11 mouse cellular contexts compared by ENCODE assay signal in the genomic region with DNA sequence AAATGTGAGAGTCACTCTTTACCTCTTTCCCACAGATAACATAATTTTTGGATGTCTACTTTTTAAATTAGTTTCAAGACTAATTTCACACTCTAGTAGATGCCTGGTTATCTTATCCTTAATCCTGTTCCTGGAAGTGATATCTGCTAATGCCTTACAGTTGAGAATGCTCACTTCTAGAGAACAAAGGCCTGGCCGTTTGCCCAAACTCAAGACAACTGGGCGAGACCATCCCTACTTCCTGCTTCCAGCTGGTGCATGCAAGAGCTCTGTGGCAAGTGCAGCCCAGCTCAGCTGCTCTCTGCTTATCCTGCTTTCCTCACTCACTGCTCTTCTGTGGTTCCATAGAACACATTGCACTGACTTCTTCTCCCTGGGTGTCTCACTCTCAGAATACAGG. TPM values are rescaled to one million over a fixed set of nuclear protein-coding genes. Genes with fewer than 3 reads are reported as not detected.
DNase-seq lines count a peak whose midpoint lies in the region; ATAC-seq and TF ChIP-seq lines count a peak whose summit lies in the region.
"Had no signal": no experiment of that assay in that cellular context is flagged by ENCODE, and none has a peak within 500 bp of the region (broad histone marks: within the 10 kb centered on the region; RNA-seq: fewer than 3 reads in every experiment).

No protein-coding gene starts in this region.

- no peak for DNase-seq in forebrain, postnatal 0 days
- DNase-seq in limb, embryonic 14.5 days (ENCODE audit: low spot score) = peak; percentile 47
- DNase-seq in limb, embryonic 10.5 days (ENCODE audit: low spot score) = no peak
- DNase-seq in lung, postnatal 14 days = peak; percentile 68
- no peak for DNase-seq in hindbrain, embryonic 11.5 days (ENCODE audit: low spot score)
- DNase-seq in frontal cortex, adult 2 months (ENCODE audit: extremely low spot score in 1 of 2, low spot score in 1 of 2) = no peak

- no peak overlapping the region for H3K4me3 ChIP-seq in forebrain, postnatal 0 days (ENCODE audit: low read depth, low read length)
- H3K4me3 ChIP-seq in forebrain, embryonic 13.5 days = no peak overlapping the region
- no peak overlapping the region for H3K4me3 ChIP-seq in limb, embryonic 14.5 days (replicated peaks; ENCODE audit: low read length)
- no peak overlapping the region for H3K4me3 ChIP-seq in limb, embryonic 10.5 days
- H3K4me3 ChIP-seq in hindbrain, embryonic 11.5 days (ENCODE audit: low read depth, low read length) = no peak overlapping the region
- H3K4me3 ChIP-seq: midbrain, embryonic 15.5 days had no signal

- H3K9ac ChIP-seq in forebrain, postnatal 0 days = no peak overlapping the region
- H3K9ac ChIP-seq in forebrain, embryonic 13.5 days = no peak overlapping the region
- H3K9ac ChIP-seq in limb, embryonic 14.5 days (ENCODE audit: low read depth, low read length, severe bottlenecking) = no peak overlapping the region
- H3K9ac ChIP-seq in hindbrain, embryonic 11.5 days (ENCODE audit: low read depth, low read length) = no peak overlapping the region
- H3K9ac ChIP-seq: midbrain, embryonic 15.5 days had no signal

- H3K27ac ChIP-seq in forebrain, postnatal 0 days (ENCODE audit: low read depth, low read length) = no peak overlapping the region
- no peak overlapping the region for H3K27ac ChIP-seq in forebrain, embryonic 13.5 days
- no peak overlapping the region for H3K27ac ChIP-seq in limb, embryonic 14.5 days (replicated peaks; ENCODE audit: low read depth, low read length)
- no peak overlapping the region for H3K27ac ChIP-seq in limb, embryonic 10.5 days
- no peak overlapping the region for H3K27ac ChIP-seq in hindbrain, embryonic 11.5 days (ENCODE audit: low read depth, low read length)
- H3K27ac ChIP-seq: midbrain, embryonic 15.5 days had no signal

- H3K4me2 ChIP-seq in forebrain, postnatal 0 days (ENCODE audit: low read depth) = no peak overlapping the region
- no peak overlapping the region for H3K4me2 ChIP-seq in forebrain, embryonic 13.5 days
- no peak overlapping the region for H3K4me2 ChIP-seq in limb, embryonic 14.5 days (replicated peaks; ENCODE audit: low read depth, low read length, severe bottlenecking)
- no peak overlapping the region for H3K4me2 ChIP-seq in hindbrain, embryonic 11.5 days (replicated peaks; ENCODE audit: low read depth, low read length)
- H3K4me2 ChIP-seq: midbrain, embryonic 15.5 days had no signal

- TF ChIP-seq POLR2A in limb, embryonic 14.5 days (IDR thresholded peaks at IDR 0.05; ENCODE audit: borderline replicate concordance, extremely low read depth, insufficient read depth, insufficient read length) = no peak

- H3K27me3 ChIP-seq in forebrain, postnatal 0 days (ENCODE audit: insufficient read depth, low read length) = no peaks in the 10 kb centered on the region
- no peaks in the 10 kb centered on the region for H3K27me3 ChIP-seq in forebrain, embryonic 13.5 days
- H3K27me3 ChIP-seq in limb, embryonic 14.5 days (ENCODE audit: control insufficient read depth, insufficient read depth, low read length) = no peaks in the 10 kb centered on the region
- no peaks in the 10 kb centered on the region for H3K27me3 ChIP-seq in limb, embryonic 10.5 days (ENCODE audit: low read depth, poor library complexity, severe bottlenecking)
- H3K27me3 ChIP-seq in hindbrain, embryonic 11.5 days (ENCODE audit: control insufficient read depth, insufficient read depth, low read length) = no peaks in the 10 kb centered on the region
- H3K27me3 ChIP-seq: midbrain, embryonic 15.5 days had no signal

- H3K9me3 ChIP-seq in forebrain, postnatal 0 days (ENCODE audit: low read length) = no peaks in the 10 kb centered on the region
- no peaks in the 10 kb centered on the region for H3K9me3 ChIP-seq in forebrain, embryonic 13.5 days (replicated peaks)
- H3K9me3 ChIP-seq in limb, embryonic 14.5 days (ENCODE audit: control insufficient read depth, low read length) = no peaks in the 10 kb centered on the region
- no peaks in the 10 kb centered on the region for H3K9me3 ChIP-seq in limb, embryonic 10.5 days (replicated peaks)
- no peaks in the 10 kb centered on the region for H3K9me3 ChIP-seq in hindbrain, embryonic 11.5 days (ENCODE audit: control insufficient read depth, low read length)
- H3K9me3 ChIP-seq: midbrain, embryonic 15.5 days had no signal

- TF ChIP-seq CTCF in forebrain, postnatal 0 days (IDR thresholded peaks at IDR 0.05; ENCODE audit: low read depth) = no peak

- peaks cover 12% of the 10 kb centered on the region for H3K36me3 ChIP-seq in forebrain, postnatal 0 days (ENCODE audit: insufficient read depth)
- peaks cover 22% of the 10 kb centered on the region for H3K36me3 ChIP-seq in forebrain, embryonic 13.5 days (ENCODE audit: poor library complexity, severe bottlenecking)
- H3K36me3 ChIP-seq in limb, embryonic 14.5 days (ENCODE audit: control insufficient read depth, insufficient read depth, low read length) = peaks cover 10% of the 10 kb centered on the region; the same call in 1 of the 2 replicates
- peaks cover 19% of the 10 kb centered on the region; the same call in 1 of the 2 replicates for H3K36me3 ChIP-seq in limb, embryonic 10.5 days
- no peaks in the 10 kb centered on the region for H3K36me3 ChIP-seq in hindbrain, embryonic 11.5 days (ENCODE audit: control insufficient read depth, insufficient read depth, low read length)
- H3K36me3 ChIP-seq: midbrain, embryonic 15.5 days had no signal

- 0 out of 2 replicates have a peak, but pooled peaks have one; percentile 10 for ATAC-seq in forebrain, postnatal 0 days
- ATAC-seq in forebrain, embryonic 13.5 days = no peak
- no peak for ATAC-seq in limb, embryonic 14.5 days (ENCODE audit: low FRiP score, low read depth)
- peak; percentile 90 for ATAC-seq in common myeloid progenitor, adult 5-6 weeks (replicated peaks; ENCODE audit: low read depth, poor library complexity, severe bottlenecking)
- no peak for ATAC-seq in hindbrain, embryonic 11.5 days (ENCODE audit: low FRiP score)
- ATAC-seq: midbrain, embryonic 15.5 days had no signal

- whole genome bisulfite sequencing in forebrain, postnatal 0 days = 56% methylated on average over 2 of the region's 2 CpGs
- 71% methylated on average over 2 of the region's 2 CpGs for WGBS in forebrain, embryonic 13.5 days
- WGBS in limb, embryonic 14.5 days = 59% methylated on average over 2 of the region's 2 CpGs
- 80% methylated on average over 2 of the region's 2 CpGs for WGBS in limb, embryonic 10.5 days
- WGBS in hindbrain, embryonic 11.5 days = 80% methylated on average over 2 of the region's 2 CpGs

- H3K4me1 ChIP-seq in forebrain, postnatal 0 days (ENCODE audit: insufficient read depth) = no peaks in the 10 kb centered on the region
- no peaks in the 10 kb centered on the region for H3K4me1 ChIP-seq in forebrain, embryonic 13.5 days
- no peaks in the 10 kb centered on the region for H3K4me1 ChIP-seq in limb, embryonic 14.5 days (ENCODE audit: control insufficient read depth, insufficient read depth, low read length)
- no peaks in the 10 kb centered on the region for H3K4me1 ChIP-seq in limb, embryonic 10.5 days
- no peaks in the 10 kb centered on the region for H3K4me1 ChIP-seq in hindbrain, embryonic 11.5 days (replicated peaks; ENCODE audit: control insufficient read depth, insufficient read depth, low read length)
- H3K4me1 ChIP-seq: midbrain, embryonic 15.5 days had no signal

RNA-seq across cellular contexts. Expression of gene Slc25a31, which starts 14.2 kb away (rescaled TPM):
- total RNA-seq in forebrain, postnatal 0 days (2014; rRNA removed) = 0.05 and 0.08 TPM in 2 replicates
- 0.13 and 0.16 TPM in 2 replicates for polyA plus RNA-seq in forebrain, postnatal 0 days (2015; fragmentation: Nextera tagmentation; extraction: Ambion mirVana)
- polyA plus RNA-seq in forebrain, embryonic 13.5 days (2015; fragmentation: Nextera tagmentation; extraction: Ambion mirVana) = 0.15 TPM in 1 of 2 replicates, not detected in the other
- polyA plus RNA-seq in limb, embryonic 14.5 days (2012; rRNA removed) = 0.03 and 0.28 TPM in 2 replicates
- 0.12 and 0.41 TPM in 2 replicates for polyA plus RNA-seq in limb, embryonic 14.5 days (2014; fragmentation: Nextera tagmentation; extraction: Ambion mirVana)
- 0.26 and 0.34 TPM in 2 replicates for polyA plus RNA-seq in limb, embryonic 10.5 days (2016; fragmentation: Nextera tagmentation; extraction: Ambion mirVana)
- total RNA-seq in common myeloid progenitor, adult 5-6 weeks (2017) = not detected in 2 replicates
- 0.11 and 0.27 TPM in 2 replicates for polyA plus RNA-seq in hindbrain, embryonic 11.5 days (2014; fragmentation: Nextera tagmentation; extraction: Ambion mirVana)
- polyA plus RNA-seq in frontal cortex, adult 2 months (2012; rRNA removed) = 0.06 and 0.12 TPM in 2 replicates
- total RNA-seq: adrenal gland, postnatal 36 days had no signal
- polyA plus RNA-seq: large intestine, adult 2 months had no signal

RNA-seq across cellular contexts. Expression of gene Hspa4l, which starts 49.9 kb away (rescaled TPM):
- 24.9 and 31.0 TPM in 2 replicates for total RNA-seq in forebrain, postnatal 0 days (2014; rRNA removed)
- polyA plus RNA-seq in forebrain, postnatal 0 days (2015; fragmentation: Nextera tagmentation; extraction: Ambion mirVana) = 23.5 and 28.5 TPM in 2 replicates
- polyA plus RNA-seq in forebrain, embryonic 13.5 days (2015; fragmentation: Nextera tagmentation; extraction: Ambion mirVana) = 48.5 and 53.5 TPM in 2 replicates
- 1.3 and 1.9 TPM in 2 replicates for polyA plus RNA-seq in limb, embryonic 14.5 days (2012; rRNA removed)
- polyA plus RNA-seq in limb, embryonic 14.5 days (2014; fragmentation: Nextera tagmentation; extraction: Ambion mirVana) = 4.8 and 6.7 TPM in 2 replicates
- 2.3 TPM in 2 replicates for polyA plus RNA-seq in limb, embryonic 10.5 days (2016; fragmentation: Nextera tagmentation; extraction: Ambion mirVana)
- 47.0 and 94.6 TPM in 2 replicates for total RNA-seq in common myeloid progenitor, adult 5-6 weeks (2017)
- polyA plus RNA-seq in hindbrain, embryonic 11.5 days (2014; fragmentation: Nextera tagmentation; extraction: Ambion mirVana) = 69.3 and 71.2 TPM in 2 replicates
- polyA plus RNA-seq in frontal cortex, adult 2 months (2012; rRNA removed) = 35.9 and 43.1 TPM in 2 replicates

Comparison
In these comparisons a context has a peak if more than half of its experiments do, and no peak if none do; other contexts are left out.
1. ATAC-seq: peak in forebrain, postnatal 0 days (single experiment) and common myeloid progenitor, adult 5-6 weeks (single experiment); none in forebrain, embryonic 13.5 days (single experiment), limb, embryonic 14.5 days (single experiment) and hindbrain, embryonic 11.5 days (single experiment).
2. DNase-seq: peak in limb, embryonic 14.5 days (single experiment) and lung, postnatal 14 days (single experiment); none in forebrain, postnatal 0 days (single experiment), limb, embryonic 10.5 days (single experiment), hindbrain, embryonic 11.5 days (single experiment) and frontal cortex, adult 2 months (0 of 2).